Mouse (Mus musculus) C2C12 (cell line): Measurements from ENCODE around the gene Cd59a.

ENCODE experiments used
- CEBPB ChIP-seq: IDR thresholded peaks from one replicate; pipeline ENCODE4 v1.6.1; 2011; ENCODE audit warnings: low read depth, mild to moderate bottlenecking, control low read depth, moderate library complexity
- CTCF ChIP-seq: IDR thresholded peaks from one replicate; pipeline ENCODE4 v1.5.1; 2011; ENCODE audit not compliant: control insufficient read depth, insufficient read depth, insufficient read length
- FOSL1 ChIP-seq: IDR thresholded peaks from one replicate; pipeline ENCODE4 v1.8.0; 2011; ENCODE audit warnings: mild to moderate bottlenecking, low read length; ENCODE audit not compliant: poor library complexity, insufficient read depth, severe bottlenecking
- MAX ChIP-seq: IDR thresholded peaks from one replicate; pipeline ENCODE4 v1.6.1; 2011; ENCODE audit warnings: mild to moderate bottlenecking, control low read depth
- MYOD1 ChIP-seq: IDR thresholded peaks from one replicate; pipeline ENCODE4 v1.6.1; 2011; ENCODE audit warnings: low read depth; ENCODE audit not compliant: control insufficient read depth, insufficient read length
- MYOG ChIP-seq: IDR thresholded peaks from one replicate; pipeline ENCODE4 v1.6.1; 2011; ENCODE audit not compliant: control insufficient read depth, insufficient read length; ENCODE audit errors: extremely low read depth
- USF1 ChIP-seq: IDR thresholded peaks from one replicate; pipeline ENCODE4 v1.6.1; 2011; ENCODE audit warnings: low read depth, mild to moderate bottlenecking, control low read depth, moderate library complexity

GRCm38 (mm10) chr2:104124071-104124470, 28.5 kb downstream of the Cd59a start:
- TF ChIP-seq CTCF (no peak), CEBPB (no peak), MAX (no peak), USF1 (no peak), MYOD1 (no peak), FOSL1 (no peak), MYOG (no peak)
